12 mouse cellular contexts compared by ENCODE assay signal in genomic region chr2:137419678-137420077, GRCm38 (mm10).
DNase-seq lines count a peak whose midpoint lies in the region; TF ChIP-seq lines count a peak whose summit lies in the region.
"Had no signal": no experiment of that assay in that cellular context is flagged by ENCODE, and none has a peak within 500 bp of the region (broad histone marks: within the 10 kb centered on the region; RNA-seq: fewer than 3 reads in every experiment).

No protein-coding gene starts in this region.

- 58% methylated on average over 4 of the region's 4 CpGs for WGBS in liver, adult 2 months

- H3K9ac ChIP-seq in liver, adult 2 months (ENCODE audit: low read depth, low read length) = no peak overlapping the region
- H3K9ac ChIP-seq: forebrain, embryonic 12.5 days; neural tube, embryonic 12.5 days had no signal

- H3K27ac ChIP-seq in liver, adult 2 months (replicated peaks; ENCODE audit: insufficient read depth, low read depth, low read length) = no peak overlapping the region
- no peak overlapping the region for H3K27ac ChIP-seq in layer of hippocampus, adult 2 months
- H3K27ac ChIP-seq: forebrain, embryonic 12.5 days; neural tube, embryonic 12.5 days; stomach, postnatal 0 days had no signal

- H3K4me1 ChIP-seq in liver, adult 2 months (ENCODE audit: control insufficient read depth, insufficient read depth, low read length) = no peaks in the 10 kb centered on the region
- H3K4me1 ChIP-seq: forebrain, embryonic 12.5 days; neural tube, embryonic 12.5 days had no signal

- no peak for TF ChIP-seq POLR2A in liver, adult 2 months (IDR thresholded peaks at IDR 0.05; ENCODE audit: extremely low read depth, insufficient read depth, low read length)

- no peak overlapping the region for H3K4me3 ChIP-seq in liver, adult 2 months (ENCODE audit: insufficient read depth, low read depth, low read length)
- no peak overlapping the region for H3K4me3 ChIP-seq in layer of hippocampus, adult 2 months
- H3K4me3 ChIP-seq: forebrain, embryonic 12.5 days; neural tube, embryonic 12.5 days had no signal

- peak; percentile 26 for DNase-seq in liver, adult 2 months (ENCODE audit: extremely low read depth, low read depth, low spot score)
- DNase-seq in liver = no peak
- DNase-seq in heart, postnatal 10 days = peak; percentile 28 to 34
- DNase-seq in kidney, postnatal 25 days = peak; percentile 11 to 45
- DNase-seq in layer of hippocampus, adult 2 months (ENCODE audit: low spot score in 2 of 2) = no peak
- no peak for DNase-seq in left cerebral cortex, postnatal 4 days
- DNase-seq in gastrocnemius, postnatal 10 days = no peak
- DNase-seq: layer of hippocampus, adult 9-11 months; right cerebral cortex, postnatal 4 days had no signal

- no peak for TF ChIP-seq CTCF in liver, adult 2 months (IDR thresholded peaks at IDR 0.05; ENCODE audit: low read depth, low read length)
- TF ChIP-seq CTCF in layer of hippocampus, adult 2 months (conservative IDR thresholded peaks at IDR 0.05) = no peak

- intact Hi-C loops in heart, postnatal 10 days (cut with DNase I) = loop anchor here (10.0 kb wide), 1 partner anchor 305 kb away; the partner anchor contains the start of gene Jag1
- intact Hi-C loops in left cerebral cortex, postnatal 4 days (cut with DNase I) = no loop called here

- no peaks in the 10 kb centered on the region for H3K36me3 ChIP-seq in liver, adult 2 months (ENCODE audit: control insufficient read depth, insufficient read depth, low read length)
- H3K36me3 ChIP-seq: forebrain, embryonic 12.5 days; neural tube, embryonic 12.5 days had no signal

- no peaks in the 10 kb centered on the region for H3K27me3 ChIP-seq in liver, adult 2 months (ENCODE audit: control insufficient read depth, insufficient read depth, low read length)
- H3K27me3 ChIP-seq: forebrain, embryonic 12.5 days; neural tube, embryonic 12.5 days had no signal

- no peaks in the 10 kb centered on the region for H3K79me2 ChIP-seq in liver, adult 2 months (ENCODE audit: control insufficient read depth, insufficient read depth, low read length)

Comparison
In these comparisons a context has a peak if more than half of its experiments do, and no peak if none do; other contexts are left out.
1. DNase-seq: peak in liver, adult 2 months (single experiment), heart, postnatal 10 days (2 of 2) and kidney, postnatal 25 days (2 of 2); none in liver (single experiment), layer of hippocampus, adult 2 months (0 of 2), left cerebral cortex, postnatal 4 days (single experiment) and gastrocnemius, postnatal 10 days (single experiment).